Mouse (Mus musculus): Measurements from ENCODE around the gene Rsrc1. TPM values are rescaled to one million over a fixed set of nuclear protein-coding genes. Genes with fewer than 3 reads are reported as not detected.

Gene Rsrc1
- polyA plus RNA-seq, 1 experiment from 2014 or later, result 9.9 TPM

- no peaks in the 10 kb centered on the region for H3K9me3 ChIP-seq (ENCODE audit: low read length)
- peaks cover 8% of the 10 kb centered on the region for H3K4me1 ChIP-seq (ENCODE audit: insufficient read depth)
- DNase-seq (no peak), ATAC-seq (no peak)
- H3K4me2 ChIP-seq (ENCODE audit: low read depth, low read length), result 0 out of 2 replicates have a peak overlapping the region, but pooled peaks have one; percentile 33
- no peaks in the 10 kb centered on the region for H3K36me3 ChIP-seq (replicated peaks; ENCODE audit: insufficient read depth, low read length)
- peaks cover 57% of the 10 kb centered on the region for H3K27me3 ChIP-seq (ENCODE audit: insufficient read depth, low read length)
- H3K9ac ChIP-seq (replicated peaks), result no peak overlapping the region
- TF ChIP-seq CTCF (IDR thresholded peaks at IDR 0.05; ENCODE audit: low read depth), result no peak
- no peak for TF ChIP-seq EP300 (IDR thresholded peaks at IDR 0.05; ENCODE audit: low read depth)
- H3K27ac ChIP-seq (ENCODE audit: low read depth), result no peak overlapping the region
- WGBS (ENCODE audit: insufficient replicate concordance), result 5% methylated on average over 10 of the region's 10 CpGs
- H3K4me3 ChIP-seq (ENCODE audit: low read depth, low read length), result no peak overlapping the region
Observed at GRCm38 (mm10) chr3:66970261-66970660, 10.9 kb upstream of the Rsrc1 start.

GRCm38 (mm10) chr3:66970661-66971331 is 10.4 kb upstream of the Rsrc1 start:
- WGBS (ENCODE audit: insufficient replicate concordance), result 2% methylated on average over 29 of the region's 29 CpGs
- H3K4me2 ChIP-seq (ENCODE audit: low read depth, low read length), result peak overlapping the region; percentile 33; the same call in 1 of the 2 replicates
- peaks cover 8% of the 10 kb centered on the region for H3K4me1 ChIP-seq (ENCODE audit: insufficient read depth)
- DNase-seq (no peak), ATAC-seq (no peak)
- no peak overlapping the region for H3K9ac ChIP-seq (replicated peaks)
- no peak overlapping the region for H3K27ac ChIP-seq (ENCODE audit: low read depth)
- H3K27me3 ChIP-seq (ENCODE audit: insufficient read depth, low read length), result peaks cover 61% of the 10 kb centered on the region
- TF ChIP-seq EP300 (IDR thresholded peaks at IDR 0.05; ENCODE audit: low read depth) (no peak), CTCF (IDR thresholded peaks at IDR 0.05; ENCODE audit: low read depth) (no peak)
- H3K36me3 ChIP-seq (replicated peaks; ENCODE audit: insufficient read depth, low read length), result no peaks in the 10 kb centered on the region
- H3K4me3 ChIP-seq (ENCODE audit: low read depth, low read length), result no peak overlapping the region
- no peaks in the 10 kb centered on the region for H3K9me3 ChIP-seq (ENCODE audit: low read length)

GRCm38 (mm10) chr3:66972191-66972950 is 8.8 kb upstream of the Rsrc1 start:
- WGBS (ENCODE audit: insufficient replicate concordance), result 8% methylated on average over 16 of the region's 16 CpGs
- Histone ChIP-seq H3K27me3 (ENCODE audit: insufficient read depth, low read length) (peaks cover 74% of the 10 kb centered on the region), H3K27ac (ENCODE audit: low read depth) (no peak overlapping the region), H3K4me2 (ENCODE audit: low read depth, low read length) (no peak overlapping the region), H3K4me3 (ENCODE audit: low read depth, low read length) (no peak overlapping the region), H3K9ac (replicated peaks) (no peak overlapping the region), H3K36me3 (replicated peaks; ENCODE audit: insufficient read depth, low read length) (no peaks in the 10 kb centered on the region), H3K4me1 (ENCODE audit: insufficient read depth) (peaks cover 8% of the 10 kb centered on the region), H3K9me3 (ENCODE audit: low read length) (no peaks in the 10 kb centered on the region)
- DNase-seq (no peak), ATAC-seq (no peak)
- no peak for TF ChIP-seq EP300 (IDR thresholded peaks at IDR 0.05; ENCODE audit: low read depth)
- TF ChIP-seq CTCF (IDR thresholded peaks at IDR 0.05; ENCODE audit: low read depth), result no peak

GRCm38 (mm10) chr3:66973391-66973943 is 7.7 kb upstream of the Rsrc1 start:
- peak; percentile 95 for ATAC-seq
- Histone ChIP-seq H3K9ac (replicated peaks) (no peak overlapping the region; the same call in 1 of the 2 replicates), H3K27me3 (ENCODE audit: insufficient read depth, low read length) (peaks cover 82% of the 10 kb centered on the region), H3K4me3 (ENCODE audit: low read depth, low read length) (peak overlapping the region; percentile 51), H3K36me3 (replicated peaks; ENCODE audit: insufficient read depth, low read length) (no peaks in the 10 kb centered on the region), H3K9me3 (ENCODE audit: low read length) (no peaks in the 10 kb centered on the region), H3K27ac (ENCODE audit: low read depth) (no peak overlapping the region), H3K4me2 (ENCODE audit: low read depth, low read length) (peak overlapping the region; percentile 77), H3K4me1 (ENCODE audit: insufficient read depth) (peaks cover 8% of the 10 kb centered on the region)
- WGBS (ENCODE audit: insufficient replicate concordance), result under 1% methylated on average over 58 of the region's 59 CpGs
- DNase-seq, result peak; percentile 78
- TF ChIP-seq EP300 (IDR thresholded peaks at IDR 0.05; ENCODE audit: low read depth) (no peak), CTCF (IDR thresholded peaks at IDR 0.05; ENCODE audit: low read depth) (no peak)

- Histone ChIP-seq H3K4me3 (ENCODE audit: low read depth, low read length) (no peak overlapping the region), H3K4me1 (ENCODE audit: insufficient read depth) (peaks cover 11% of the 10 kb centered on the region), H3K9me3 (ENCODE audit: low read length) (no peaks in the 10 kb centered on the region), H3K36me3 (replicated peaks; ENCODE audit: insufficient read depth, low read length) (no peaks in the 10 kb centered on the region), H3K9ac (replicated peaks) (no peak overlapping the region), H3K27me3 (ENCODE audit: insufficient read depth, low read length) (peaks cover 92% of the 10 kb centered on the region), H3K27ac (ENCODE audit: low read depth) (no peak overlapping the region), H3K4me2 (ENCODE audit: low read depth, low read length) (no peak overlapping the region)
- ATAC-seq (no peak), DNase-seq (no peak)
- TF ChIP-seq CTCF (IDR thresholded peaks at IDR 0.05; ENCODE audit: low read depth) (no peak), EP300 (IDR thresholded peaks at IDR 0.05; ENCODE audit: low read depth) (no peak)
- 19% methylated on average over 3 of the region's 3 CpGs for WGBS (ENCODE audit: insufficient replicate concordance)
Observed at GRCm38 (mm10) chr3:66974501-66974900, 6.7 kb upstream of the Rsrc1 start.
